Mouse (Mus musculus): ENCODE data around the gene Tmem72.

The Tmem72 gene

DNA sequence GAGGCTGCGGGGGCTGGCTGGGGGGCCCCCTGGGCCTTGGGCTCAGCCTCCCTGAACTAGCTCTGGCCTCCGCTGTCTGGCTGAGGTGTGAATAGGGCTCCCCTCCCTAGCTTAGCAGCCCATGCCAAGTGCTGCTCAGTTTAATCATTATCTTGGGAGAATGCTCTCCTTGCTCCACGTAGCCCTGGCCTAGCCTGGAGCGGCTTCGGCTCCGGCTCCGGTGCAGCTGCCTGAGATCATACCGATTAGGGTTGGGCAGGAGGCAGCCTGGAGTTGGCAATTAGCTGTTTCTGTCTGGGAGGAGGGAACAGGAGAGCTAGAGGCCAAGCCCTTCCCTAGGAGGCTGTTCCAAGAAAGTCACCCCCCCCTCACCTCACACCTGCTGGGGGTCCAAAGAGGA, at the start of gene Tmem72:
Gene Tmem72, minus strand, starts transcription at position 248 of the 400 bp plus-strand sequence.
- in situ Hi-C loops (cut with MboI): no loop called here

DNA sequence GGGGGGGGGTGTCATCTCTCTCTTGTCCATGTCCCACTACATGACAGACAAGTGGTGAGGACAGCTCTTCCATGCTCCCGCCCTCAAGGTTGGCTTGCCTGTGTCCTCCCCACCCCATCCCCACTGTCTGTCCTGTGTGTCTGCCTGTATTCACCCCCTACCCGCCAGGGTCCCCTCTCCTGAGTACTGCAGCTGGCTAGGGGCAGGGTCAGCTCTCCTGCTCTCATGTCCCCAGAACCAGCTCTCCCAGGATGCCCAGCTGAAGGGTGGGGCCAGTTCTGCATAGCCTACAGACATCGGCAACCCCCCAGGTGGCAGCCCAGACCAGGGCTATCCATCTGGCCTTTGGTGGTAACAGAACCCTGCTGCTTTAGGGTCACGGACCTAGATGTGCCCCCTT, 47.8 kb upstream of the Tmem72 start:
- in situ Hi-C loops (cut with MboI): no loop called here

GRCm38 (mm10) chr6:116762333-116762732, 45.6 kb upstream of the Tmem72 start:
- in situ Hi-C loops (cut with MboI): no loop called here

DNA sequence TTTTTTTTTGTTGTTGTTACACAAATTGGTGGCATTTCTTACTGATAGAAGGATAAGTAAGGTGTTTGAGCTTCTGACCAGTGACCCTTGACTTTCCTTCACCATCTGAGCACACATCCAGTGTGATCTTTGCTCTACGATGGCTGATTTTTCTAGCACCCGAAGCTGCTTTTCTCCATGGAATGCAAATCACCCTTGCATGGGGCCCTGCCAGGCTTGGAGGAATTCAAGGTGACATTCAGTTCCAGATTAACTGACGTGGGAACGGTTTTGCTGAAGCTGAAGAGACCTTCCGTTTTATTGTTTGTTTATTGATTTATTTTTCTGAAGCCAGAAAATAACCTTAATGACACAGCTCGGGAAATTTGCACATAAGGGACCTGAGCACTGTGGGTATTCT, 43.5 kb upstream of the Tmem72 start:
- in situ Hi-C loops (cut with MboI): no loop called here

DNA sequence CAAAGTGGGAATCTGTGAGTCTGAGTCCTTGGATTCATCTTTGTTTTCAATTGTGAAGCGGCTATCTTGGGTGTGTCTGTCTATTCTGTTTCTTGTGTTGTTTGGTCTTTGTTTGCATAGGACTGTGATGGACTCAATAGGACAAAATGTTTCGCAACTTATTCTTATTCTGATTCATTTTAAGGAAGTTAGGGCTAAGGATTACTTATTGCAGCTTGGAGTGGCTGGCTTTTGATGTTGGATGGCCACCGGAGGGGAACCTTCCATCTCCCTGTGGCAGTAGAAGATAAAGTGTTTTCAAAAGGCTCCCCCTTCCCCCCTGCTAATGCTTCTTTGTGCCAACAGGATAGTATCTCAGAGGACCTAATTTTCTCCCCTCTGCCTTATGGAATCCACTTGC, 39.7 kb upstream of the Tmem72 start:
- in situ Hi-C loops (cut with MboI): no loop called here

GRCm38 (mm10) chr6:116738046-116738445, 21.3 kb upstream of the Tmem72 start:
- in situ Hi-C loops (cut with MboI): no loop called here

- in situ Hi-C loops (cut with MboI): no loop called here
Measured at GRCm38 (mm10) chr6:116735361-116735760, 18.6 kb upstream of the Tmem72 start.

GRCm38 (mm10) chr6:116733577-116733976, 16.9 kb upstream of the Tmem72 start:
- in situ Hi-C loops (cut with MboI): no loop called here

GRCm38 (mm10) chr6:116724489-116725160, 7.9 kb upstream of the Tmem72 start:
- in situ Hi-C loops (cut with MboI): no loop called here

DNA sequence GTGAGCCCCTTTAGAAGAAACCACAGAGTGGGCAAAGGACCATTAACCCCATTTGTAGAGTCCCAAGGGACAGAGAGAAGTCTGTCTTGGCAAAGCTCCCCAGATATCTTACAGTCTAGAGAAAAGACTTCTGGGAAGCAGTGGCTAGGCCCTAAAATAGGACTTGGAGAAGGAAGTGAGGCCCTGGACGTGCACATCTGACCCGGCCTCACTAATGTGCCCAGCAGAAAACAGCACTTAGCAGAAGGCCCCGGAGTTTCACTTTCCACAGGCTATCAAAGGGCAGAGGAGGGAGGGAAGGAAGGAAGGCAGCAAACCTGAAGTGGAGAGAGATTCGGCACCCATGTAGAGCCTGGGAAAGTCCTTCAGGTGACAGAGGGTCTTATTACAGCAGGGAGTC, 2.2 kb upstream of the Tmem72 start:
- in situ Hi-C loops (cut with MboI): no loop called here

- in situ Hi-C loops (cut with MboI): no loop called here
Measured at GRCm38 (mm10) chr6:116718361-116718760, 1.6 kb upstream of the Tmem72 start.

DNA sequence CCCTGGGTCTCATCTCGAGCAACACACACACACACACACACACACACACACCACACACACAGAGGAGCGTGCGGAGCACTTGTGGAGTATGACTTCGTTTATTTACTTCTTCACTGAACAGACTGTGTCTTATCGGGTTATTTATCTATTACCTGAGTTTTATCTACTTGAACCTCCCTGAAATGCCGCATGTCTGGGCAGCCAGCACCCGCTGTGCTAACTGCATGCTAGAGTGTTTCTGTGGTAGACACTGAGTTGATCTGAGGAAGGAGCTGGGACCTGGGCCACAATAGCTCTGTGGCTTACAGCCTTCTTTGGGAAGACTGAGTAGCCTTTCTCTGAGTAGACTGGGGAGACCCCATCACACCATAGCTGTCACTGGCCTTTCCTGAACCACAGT, 1.1 kb upstream of the Tmem72 start:
- in situ Hi-C loops (cut with MboI): no loop called here

- in situ Hi-C loops (cut with MboI): no loop called here
Measured at GRCm38 (mm10) chr6:116715166-116715565, 1.5 kb downstream of the Tmem72 start.

DNA sequence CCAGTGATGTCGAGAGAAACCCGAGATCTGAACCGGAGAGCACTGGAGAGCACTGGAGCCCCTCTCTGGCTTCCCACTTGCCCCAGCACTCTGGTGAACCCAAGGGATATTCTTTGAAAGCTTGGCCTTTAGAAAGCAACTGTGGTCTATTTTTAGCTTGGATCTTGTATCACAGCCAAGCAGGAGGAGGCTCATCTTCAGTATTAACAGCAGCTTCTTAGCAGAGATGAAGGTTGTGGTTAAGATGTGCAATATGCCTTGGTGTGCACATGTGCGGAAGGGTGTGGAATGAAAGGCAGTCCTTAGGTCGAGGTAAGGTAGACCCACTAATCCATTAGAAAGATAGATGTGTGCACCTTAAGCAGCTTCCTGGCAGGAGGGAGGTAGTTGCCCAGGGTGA, 2.1 kb downstream of the Tmem72 start:
- in situ Hi-C loops (cut with MboI): no loop called here

GRCm38 (mm10) chr6:116713966-116714365, 2.7 kb downstream of the Tmem72 start:
- in situ Hi-C loops (cut with MboI): no loop called here

- in situ Hi-C loops (cut with MboI): no loop called here
Measured at GRCm38 (mm10) chr6:116712503-116712902, 4.2 kb downstream of the Tmem72 start.

- in situ Hi-C loops (cut with MboI): no loop called here
Measured at GRCm38 (mm10) chr6:116712062-116712461, 4.7 kb downstream of the Tmem72 start.

- in situ Hi-C loops (cut with MboI): no loop called here
Measured at GRCm38 (mm10) chr6:116704320-116704719, 12.4 kb downstream of the Tmem72 start.

GRCm38 (mm10) chr6:116700821-116701220, 15.9 kb downstream of the Tmem72 start:
- in situ Hi-C loops (cut with MboI): no loop called here

DNA sequence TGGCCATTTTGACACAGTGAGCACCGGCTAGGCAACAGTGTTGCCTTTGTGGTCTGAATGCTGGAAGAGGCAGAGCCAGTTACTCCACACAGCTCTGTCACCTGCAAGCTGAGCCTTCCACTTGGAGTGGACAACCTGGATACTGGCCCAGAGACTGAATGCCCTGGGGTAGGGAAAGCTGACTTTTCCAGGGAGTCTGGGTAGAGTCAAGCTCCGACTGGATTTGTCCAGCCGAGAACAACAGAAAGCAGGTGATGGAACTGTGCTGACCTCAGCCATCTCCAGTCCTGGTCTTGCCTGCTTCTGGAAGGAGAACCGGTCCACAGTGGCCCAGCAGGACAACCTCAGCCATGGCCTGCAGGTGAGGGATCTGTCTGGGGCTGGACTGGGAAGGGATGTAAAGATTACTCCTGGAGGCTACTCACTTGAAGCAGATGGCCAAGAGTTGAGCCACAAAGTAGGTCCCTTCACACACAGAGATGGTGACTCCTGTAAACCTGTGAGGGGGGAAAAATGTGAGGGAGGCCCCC, 18.8 kb downstream of the Tmem72 start:
- in situ Hi-C loops (cut with MboI): loop anchor here (25.0 kb wide), 1 partner anchor 1214 kb away; the partner anchor contains the start of gene Hnrnpf

- in situ Hi-C loops (cut with MboI): loop anchor here (25.0 kb wide), 1 partner anchor 1215 kb away; the partner anchor contains the start of gene Hnrnpf
Measured at GRCm38 (mm10) chr6:116697413-116697812, 19.3 kb downstream of the Tmem72 start.

GRCm38 (mm10) chr6:116694346-116694745, 22.4 kb downstream of the Tmem72 start:
- in situ Hi-C loops (cut with MboI): loop anchor here (25.0 kb wide), 1 partner anchor 1218 kb away; the partner anchor contains the start of gene Hnrnpf

DNA sequence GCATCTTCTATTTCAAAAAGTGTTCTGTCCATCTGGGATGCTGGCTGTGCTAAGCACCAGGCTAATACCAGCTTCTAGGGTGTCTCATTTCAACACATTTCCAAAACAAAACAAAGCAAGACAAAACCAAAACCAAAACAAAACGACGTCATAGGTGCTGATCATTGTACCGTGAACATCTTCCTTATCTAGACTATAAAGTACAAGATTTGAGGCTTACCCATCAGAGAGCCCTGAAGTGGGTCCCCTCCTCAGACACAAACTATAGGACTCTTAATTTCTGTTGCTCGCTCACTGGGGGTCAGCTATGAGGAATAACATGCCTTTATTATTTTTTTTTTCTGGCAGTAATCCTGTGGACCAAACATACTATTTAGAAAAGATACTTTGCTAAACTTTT, 23.1 kb downstream of the Tmem72 start:
- in situ Hi-C loops (cut with MboI): loop anchor here (25.0 kb wide), 1 partner anchor 1219 kb away; the partner anchor contains the start of gene Hnrnpf
